Mouse (Mus musculus): Measurements from ENCODE around the gene S1pr4. TPM values are rescaled to one million over a fixed set of nuclear protein-coding genes. Genes with fewer than 3 reads are reported as not detected.

Gene S1pr4
- polyA plus RNA-seq, 1 experiment: not detected

DNA sequence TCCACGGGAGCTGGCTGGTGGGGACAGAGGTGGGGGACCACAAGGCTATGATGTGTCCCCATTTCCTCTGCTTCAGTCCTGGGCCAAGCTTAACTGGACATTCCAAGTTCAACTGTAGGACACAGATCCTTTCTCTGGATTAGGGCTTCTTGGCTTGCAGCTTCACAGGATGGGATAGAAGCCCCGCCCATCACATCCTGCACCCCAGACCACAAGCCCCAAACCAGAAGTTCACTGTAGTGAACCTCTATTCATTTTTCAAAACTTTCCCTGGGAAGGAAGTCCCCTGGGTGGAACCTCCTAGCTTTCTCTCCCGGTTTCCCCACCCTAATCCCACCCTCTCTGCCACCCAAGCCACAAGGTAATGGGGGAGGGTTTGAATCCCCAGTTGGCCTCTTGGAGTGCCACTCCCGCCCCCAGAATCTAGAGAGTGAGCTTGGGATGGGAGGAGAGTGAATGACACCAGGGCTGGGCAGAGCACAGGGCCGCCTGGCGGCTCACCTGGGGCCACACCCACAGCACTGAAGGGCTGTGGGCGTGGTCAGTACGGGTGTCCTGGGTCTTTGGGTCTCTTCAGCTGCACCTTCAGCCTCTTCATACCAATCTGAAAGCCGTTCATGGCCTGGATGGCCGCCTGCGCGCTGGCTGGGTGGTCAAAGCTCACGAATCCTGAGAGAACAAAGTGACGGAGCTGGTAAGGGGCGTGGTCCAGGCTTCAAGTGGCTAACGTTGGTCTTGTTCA, 38.1 kb downstream of the S1pr4 start:
- Histone ChIP-seq H3K4me1 (ENCODE audit: control insufficient read depth, insufficient read depth, low read length) (no peaks in the 10 kb centered on the region), H3K4me3 (ENCODE audit: insufficient read depth, low read length) (no peak overlapping the region), H3K27ac (ENCODE audit: insufficient read depth, low read length) (no peak overlapping the region)
- no peak for TF ChIP-seq CTCF (IDR thresholded peaks at IDR 0.05; ENCODE audit: borderline replicate concordance, insufficient read depth, low read length)

DNA sequence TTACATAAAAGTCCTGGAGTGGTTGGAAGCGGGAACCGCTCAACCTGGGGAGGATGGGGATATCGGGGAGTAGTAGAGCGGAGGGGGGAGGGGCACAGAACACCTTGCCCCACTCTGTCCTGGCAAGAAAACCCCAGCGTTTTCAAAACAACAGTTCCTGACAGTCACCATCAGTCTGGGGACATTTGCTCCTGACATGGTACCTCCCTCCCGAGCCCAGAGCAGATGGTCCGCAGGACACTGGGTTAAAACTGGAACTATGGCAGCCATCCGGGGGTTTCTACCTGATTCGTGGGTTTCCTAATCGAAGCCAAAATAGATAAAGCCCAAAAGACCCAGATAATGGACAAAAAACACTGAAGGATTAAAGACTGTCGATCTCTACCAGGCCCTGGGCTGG, 39.0 kb downstream of the S1pr4 start:
- Histone ChIP-seq H3K4me1 (ENCODE audit: control insufficient read depth, insufficient read depth, low read length) (no peaks in the 10 kb centered on the region), H3K4me3 (ENCODE audit: insufficient read depth, low read length) (no peak overlapping the region), H3K27ac (ENCODE audit: insufficient read depth, low read length) (no peak overlapping the region)
- TF ChIP-seq CTCF (IDR thresholded peaks at IDR 0.05; ENCODE audit: borderline replicate concordance, insufficient read depth, low read length): no peak
- no peak for TF ChIP-seq POLR2A (IDR thresholded peaks at IDR 0.05; ENCODE audit: low read depth, low read length)

DNA sequence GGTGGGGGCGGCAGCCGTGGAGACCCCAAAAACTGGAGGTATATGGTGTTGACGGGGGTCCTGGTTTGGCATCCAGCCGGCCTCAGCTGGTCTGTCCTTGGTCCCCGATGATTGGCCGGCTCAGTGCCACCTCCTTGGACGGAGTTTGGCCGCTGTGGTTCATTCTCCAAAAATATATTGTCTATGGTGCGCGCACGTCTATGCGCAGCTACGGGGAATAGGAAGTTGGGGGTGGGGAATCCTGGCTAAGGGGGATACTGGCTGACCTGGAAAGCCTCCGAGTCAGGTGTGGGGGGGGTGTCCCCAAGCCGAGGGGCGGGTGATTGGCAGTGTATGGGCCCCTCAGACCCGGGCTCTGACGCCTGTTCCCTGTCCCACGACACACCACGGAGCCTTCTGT, 39.5 kb downstream of the S1pr4 start:
- TF ChIP-seq CTCF (IDR thresholded peaks at IDR 0.05; ENCODE audit: borderline replicate concordance, insufficient read depth, low read length) (no peak), POLR2A (IDR thresholded peaks at IDR 0.05; ENCODE audit: low read depth, low read length) (no peak)
- H3K4me3 ChIP-seq (ENCODE audit: insufficient read depth, low read length): no peak overlapping the region
- H3K27ac ChIP-seq (ENCODE audit: insufficient read depth, low read length): no peak overlapping the region
- H3K4me1 ChIP-seq (ENCODE audit: control insufficient read depth, insufficient read depth, low read length): no peaks in the 10 kb centered on the region

DNA sequence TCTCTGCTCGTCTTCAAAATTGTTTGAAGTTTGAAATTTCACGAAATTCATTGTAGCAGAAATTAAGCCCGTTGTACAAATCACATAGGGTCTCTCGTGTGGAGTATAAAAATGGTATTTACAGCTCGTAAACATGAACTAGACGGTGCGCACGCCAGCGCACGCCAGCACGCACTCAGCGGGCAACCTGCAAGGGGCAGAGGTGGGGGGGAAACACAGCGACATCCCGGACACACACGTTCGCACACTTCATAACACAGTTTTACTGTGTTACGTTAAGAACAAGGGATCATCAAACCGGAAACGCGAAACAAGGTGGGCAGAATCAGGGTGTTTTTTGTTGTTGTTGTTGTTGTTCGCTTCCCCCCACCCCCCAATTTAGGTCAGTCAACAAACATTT, 40.5 kb downstream of the S1pr4 start:
- no peak for TF ChIP-seq CTCF (IDR thresholded peaks at IDR 0.05; ENCODE audit: borderline replicate concordance, insufficient read depth, low read length)
- TF ChIP-seq POLR2A (IDR thresholded peaks at IDR 0.05; ENCODE audit: low read depth, low read length): no peak
- no peaks in the 10 kb centered on the region for H3K4me1 ChIP-seq (ENCODE audit: control insufficient read depth, insufficient read depth, low read length)
- H3K4me3 ChIP-seq (ENCODE audit: insufficient read depth, low read length): no peak overlapping the region
- no peak overlapping the region for H3K27ac ChIP-seq (ENCODE audit: insufficient read depth, low read length)

DNA sequence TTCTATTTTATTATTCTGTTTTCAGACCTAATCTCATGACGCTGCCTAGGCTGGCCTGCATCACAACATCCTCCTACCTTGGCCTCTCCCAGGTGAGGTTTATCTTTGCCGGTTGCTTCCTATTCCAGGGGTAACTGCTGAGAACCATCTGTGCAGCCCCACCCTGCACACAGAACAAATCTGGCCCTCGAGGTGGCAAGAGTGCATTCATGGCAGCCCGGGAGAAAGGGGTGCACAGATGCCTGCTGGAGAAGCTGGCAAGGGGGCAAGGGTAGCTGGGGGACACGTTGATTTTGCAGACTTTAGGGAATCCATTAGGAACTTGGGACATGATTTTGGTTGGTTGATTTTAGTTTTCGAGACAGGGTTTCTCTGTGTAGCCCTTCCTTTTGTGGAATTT, 41.7 kb downstream of the S1pr4 start:
- Histone ChIP-seq H3K4me1 (ENCODE audit: control insufficient read depth, insufficient read depth, low read length) (no peaks in the 10 kb centered on the region), H3K4me3 (ENCODE audit: insufficient read depth, low read length) (no peak overlapping the region), H3K27ac (ENCODE audit: insufficient read depth, low read length) (no peak overlapping the region)
- TF ChIP-seq CTCF (IDR thresholded peaks at IDR 0.05; ENCODE audit: borderline replicate concordance, insufficient read depth, low read length) (no peak), POLR2A (IDR thresholded peaks at IDR 0.05; ENCODE audit: low read depth, low read length) (no peak)

DNA sequence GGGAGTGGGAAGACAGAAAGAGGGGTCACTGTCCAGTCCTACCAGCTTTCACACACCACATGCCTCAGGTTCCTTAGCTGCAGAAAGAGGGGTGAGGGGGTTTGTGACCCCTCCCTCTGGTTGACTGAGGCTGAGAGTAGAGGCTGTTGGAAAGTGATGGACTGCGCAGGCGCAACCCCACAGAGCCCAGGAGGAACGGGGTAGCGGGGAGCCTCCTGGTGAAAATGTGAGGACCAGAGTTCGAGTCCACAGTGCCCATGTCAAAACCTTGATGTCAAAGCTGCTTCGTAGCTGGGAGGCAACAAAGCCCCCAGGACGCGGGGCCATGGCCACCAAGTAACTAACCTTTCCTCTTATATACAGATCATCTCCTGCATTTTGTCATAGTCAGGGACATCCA, 42.3 kb downstream of the S1pr4 start:
- no peak overlapping the region for H3K4me3 ChIP-seq (ENCODE audit: insufficient read depth, low read length)
- H3K4me1 ChIP-seq (ENCODE audit: control insufficient read depth, insufficient read depth, low read length): no peaks in the 10 kb centered on the region
- no peak overlapping the region for H3K27ac ChIP-seq (ENCODE audit: insufficient read depth, low read length)
- no peak for TF ChIP-seq CTCF (IDR thresholded peaks at IDR 0.05; ENCODE audit: borderline replicate concordance, insufficient read depth, low read length)
- no peak for TF ChIP-seq POLR2A (IDR thresholded peaks at IDR 0.05; ENCODE audit: low read depth, low read length)

DNA sequence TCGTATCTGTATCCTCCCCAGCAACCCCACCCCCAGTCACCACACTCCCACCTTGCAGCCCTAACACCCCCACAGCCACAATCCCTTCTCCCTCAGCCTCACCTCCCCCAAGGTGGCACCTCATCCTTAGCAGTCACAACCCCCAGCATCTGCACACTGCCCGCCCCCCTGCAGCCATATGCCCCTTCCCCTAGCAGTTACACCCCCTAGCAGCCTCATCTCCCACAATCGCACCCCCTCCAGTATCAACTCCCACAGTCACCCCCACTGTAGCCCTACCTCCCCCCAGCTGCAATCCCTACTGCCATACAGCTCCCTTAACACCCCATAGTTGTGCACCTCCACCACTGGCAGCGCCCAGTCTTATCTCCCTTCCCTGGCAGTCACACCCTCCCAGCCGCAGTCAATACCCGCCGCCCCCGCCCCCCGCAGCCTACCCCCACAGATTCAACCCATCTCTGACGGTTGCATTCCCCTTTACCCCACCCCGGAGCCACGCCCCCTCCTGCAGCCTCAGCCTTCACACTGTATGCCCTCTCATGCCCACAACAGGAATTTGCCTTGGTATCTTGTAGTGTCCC, 42.9 kb downstream of the S1pr4 start:
- no peak for TF ChIP-seq POLR2A (IDR thresholded peaks at IDR 0.05; ENCODE audit: low read depth, low read length)
- TF ChIP-seq CTCF (IDR thresholded peaks at IDR 0.05; ENCODE audit: borderline replicate concordance, insufficient read depth, low read length): no peak

DNA sequence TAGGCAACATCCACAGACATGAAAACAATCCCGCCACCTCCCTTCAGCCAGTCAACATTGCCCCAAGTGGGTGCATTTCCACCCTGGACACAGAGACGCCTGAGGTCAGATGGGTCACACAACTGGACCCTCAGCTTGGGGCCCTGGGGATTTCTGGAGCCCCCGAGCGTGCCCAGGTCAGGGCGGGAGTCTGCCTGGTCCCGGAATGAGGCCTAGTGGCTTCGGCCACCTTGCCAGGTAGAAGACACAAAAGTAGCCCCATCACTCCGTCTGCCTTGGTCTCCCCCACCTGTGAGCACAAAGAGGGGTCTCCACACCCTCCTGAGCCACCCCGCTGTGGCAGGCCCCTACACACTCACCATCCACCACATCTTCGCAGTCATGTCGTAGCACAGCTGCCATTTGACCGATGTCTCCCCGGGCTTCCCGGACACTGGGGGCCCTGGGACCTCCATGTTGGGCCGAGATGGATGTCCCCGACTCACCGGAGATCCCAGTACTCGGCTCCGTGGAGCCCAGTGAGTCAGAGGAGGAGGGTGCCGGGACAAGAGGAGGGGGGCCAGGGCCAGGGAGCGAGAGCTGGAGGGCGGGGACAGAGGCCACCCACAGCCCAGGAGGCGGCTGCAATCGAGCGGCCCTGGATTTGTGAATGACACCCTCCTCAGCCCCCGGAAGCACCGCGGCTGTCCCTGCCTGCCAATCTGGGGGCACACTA, 44.6 kb downstream of the S1pr4 start, which contains the start of gene Nfic:
Gene Nfic (minus strand): TSS at position 455 of the 715 bp plus-strand sequence.
- no peaks in the 10 kb centered on the region for H3K4me1 ChIP-seq (ENCODE audit: control insufficient read depth, insufficient read depth, low read length)

More for the DNA sequence above, 42.9 kb downstream of the S1pr4 start:
- Histone ChIP-seq H3K27ac (ENCODE audit: insufficient read depth, low read length) (no peak overlapping the region), H3K4me3 (ENCODE audit: insufficient read depth, low read length) (no peak overlapping the region), H3K4me1 (ENCODE audit: control insufficient read depth, insufficient read depth, low read length) (no peaks in the 10 kb centered on the region)

DNA sequence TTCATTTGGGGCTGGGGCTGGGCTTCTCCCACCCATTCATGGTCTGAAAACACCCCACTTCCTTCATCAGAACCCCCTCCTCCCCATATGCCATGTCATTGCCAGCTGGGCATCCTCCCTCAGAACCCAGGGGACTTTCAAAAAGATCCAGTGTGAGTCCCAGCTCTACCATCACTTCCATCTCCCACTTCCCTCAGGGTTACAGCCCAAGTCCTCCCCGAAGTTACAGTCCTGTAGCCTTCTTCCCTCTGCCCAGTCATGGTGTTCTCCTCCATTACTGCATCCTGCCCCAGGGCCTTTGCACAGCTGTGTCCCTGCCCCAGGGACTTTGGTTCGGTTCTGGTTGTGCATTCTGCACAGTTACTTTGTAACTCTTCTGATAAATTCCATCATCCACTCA, 45.8 kb downstream of the S1pr4 start:
- TF ChIP-seq CTCF (IDR thresholded peaks at IDR 0.05; ENCODE audit: borderline replicate concordance, insufficient read depth, low read length): no peak
- no peak for TF ChIP-seq POLR2A (IDR thresholded peaks at IDR 0.05; ENCODE audit: low read depth, low read length)
- H3K4me3 ChIP-seq (ENCODE audit: insufficient read depth, low read length): no peak overlapping the region
- no peaks in the 10 kb centered on the region for H3K4me1 ChIP-seq (ENCODE audit: control insufficient read depth, insufficient read depth, low read length)
- no peak overlapping the region for H3K27ac ChIP-seq (ENCODE audit: insufficient read depth, low read length)

More for the DNA sequence above, 44.6 kb downstream of the S1pr4 start, which contains the start of gene Nfic:
- TF ChIP-seq POLR2A (IDR thresholded peaks at IDR 0.05; ENCODE audit: low read depth, low read length) (no peak), CTCF (IDR thresholded peaks at IDR 0.05; ENCODE audit: borderline replicate concordance, insufficient read depth, low read length) (no peak)
- H3K4me3 ChIP-seq (ENCODE audit: insufficient read depth, low read length): no peak within 1 kb of the TSS
- H3K27ac ChIP-seq (ENCODE audit: insufficient read depth, low read length): no peak within 1 kb of the TSS

DNA sequence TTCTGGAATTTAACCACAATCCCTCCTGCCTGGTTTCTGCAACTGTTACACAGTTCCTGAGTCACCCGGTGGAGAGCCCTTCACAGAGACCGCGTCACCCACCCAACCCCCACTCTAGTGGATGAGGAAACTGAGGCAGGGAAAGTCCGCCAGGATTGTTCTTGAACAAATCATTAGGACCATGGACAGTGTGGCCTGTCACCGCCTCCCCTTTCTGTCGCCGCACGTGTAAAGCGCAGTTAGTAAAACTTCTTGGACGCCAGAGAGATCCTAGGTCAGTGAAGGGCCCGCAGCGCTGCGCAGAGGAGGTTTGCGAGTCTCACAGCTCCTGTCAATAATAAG, 47.0 kb downstream of the S1pr4 start:
- no peak overlapping the region for H3K27ac ChIP-seq (ENCODE audit: insufficient read depth, low read length)
- no peak overlapping the region for H3K4me3 ChIP-seq (ENCODE audit: insufficient read depth, low read length)
- H3K4me1 ChIP-seq (ENCODE audit: control insufficient read depth, insufficient read depth, low read length): no peaks in the 10 kb centered on the region
- TF ChIP-seq CTCF (IDR thresholded peaks at IDR 0.05; ENCODE audit: borderline replicate concordance, insufficient read depth, low read length) (no peak), POLR2A (IDR thresholded peaks at IDR 0.05; ENCODE audit: low read depth, low read length) (no peak)

Data from embryonic fibroblast, embryonic 13.5 days (primary cell).